Mouse (Mus musculus): ENCODE measurements around the gene Dsp. TPM values are rescaled to one million over a fixed set of nuclear protein-coding genes. Genes with fewer than 3 reads are reported as not detected.

Dsp gene
- total RNA-seq (2012; rRNA removed) (0.17 and 0.21 TPM in 2 replicates), total RNA-seq (2014; rRNA removed) (not detected in 2 replicates), polyA plus RNA-seq (2012; ENCODE audit: insufficient read length, low read depth) (0.04 TPM in 1 of 2 replicates, not detected in the other)

DNA sequence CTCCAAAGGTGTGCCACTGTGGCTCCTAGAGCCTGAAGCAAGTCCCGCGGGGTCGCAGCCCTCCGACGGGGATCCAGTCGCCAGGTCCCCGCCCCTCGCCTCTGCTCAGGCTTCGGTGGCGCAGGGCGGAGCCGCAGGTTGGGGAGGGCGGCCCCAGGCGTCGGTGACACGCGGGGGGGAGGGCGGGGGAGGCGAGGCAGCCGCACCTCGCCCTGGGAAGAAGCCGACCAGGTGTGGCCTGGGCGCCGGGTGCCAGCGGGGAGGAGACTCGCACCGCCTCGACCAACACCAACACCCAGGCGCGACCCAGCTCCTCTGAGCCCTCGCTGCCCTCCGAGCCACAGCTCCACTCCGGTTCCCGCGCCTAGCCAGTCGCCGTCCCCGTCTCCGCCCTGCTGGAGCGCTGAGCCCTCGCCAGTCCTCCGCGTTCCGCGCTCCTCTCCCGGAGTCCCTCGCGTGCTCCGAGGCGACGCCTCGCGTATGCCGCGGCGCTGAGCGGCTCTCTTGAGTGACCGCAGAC lies at the start of gene Dsp:
Dsp (plus strand) TSS at position 226 of the 520 bp plus-strand sequence.
- H3K9ac ChIP-seq (ENCODE audit: insufficient read depth, low read depth), result no peak within 1 kb of the TSS
- no peaks in the 10 kb centered on the region for H3K79me2 ChIP-seq (replicated peaks; ENCODE audit: control insufficient read depth, extremely low read depth, insufficient read depth, poor library complexity, severe bottlenecking)
- H3K4me1 ChIP-seq (ENCODE audit: control insufficient read depth in 1 of 2, insufficient read depth in 2 of 2), result peaks cover 4 to 7% of the 10 kb centered on the region in 2 experiments; a peak in 3 of 4 replicates
- no peak within 1 kb of the TSS for H3K27ac ChIP-seq (ENCODE audit: insufficient read depth, low read depth)
- no peak within 1 kb of the TSS for H3K4me2 ChIP-seq (ENCODE audit: insufficient read depth, low read depth, poor library complexity, severe bottlenecking)
- TF ChIP-seq ZKSCAN1 (IDR thresholded peaks at IDR 0.05; ENCODE audit: borderline replicate concordance, low read depth, low read length) (no peak), POLR2A (IDR thresholded peaks at IDR 0.05; ENCODE audit: low read depth, low read length) (no peak), NRF1 (IDR thresholded peaks at IDR 0.05; ENCODE audit: low read depth, low read length) (no peak), SIN3A (IDR thresholded peaks at IDR 0.05; ENCODE audit: low read length) (no peak), BHLHE40 (IDR thresholded peaks at IDR 0.05; ENCODE audit: low read depth, low read length) (no peak), POLR2AphosphoS2 (IDR thresholded peaks at IDR 0.05; ENCODE audit: low read depth, low read length) (no peak), IRF4 (IDR thresholded peaks at IDR 0.05; ENCODE audit: low read depth, low read length) (no peak), ELF1 (IDR thresholded peaks at IDR 0.05; ENCODE audit: low read depth, low read length) (no peak), TCF12 (IDR thresholded peaks at IDR 0.05; ENCODE audit: low read depth, low read length) (no peak), MXI1 (IDR thresholded peaks at IDR 0.05; ENCODE audit: low read depth, low read length) (no peak), USF1 (IDR thresholded peaks at IDR 0.05; ENCODE audit: low read depth, low read length) (no peak), PAX5 (IDR thresholded peaks at IDR 0.05; ENCODE audit: low read length) (no peak), E2F4 (IDR thresholded peaks at IDR 0.05; ENCODE audit: insufficient replicate concordance, low read depth, low read length) (no peak), NELFE (IDR thresholded peaks at IDR 0.05; ENCODE audit: low read depth, low read length) (no peak), ZNF384 (IDR thresholded peaks at IDR 0.05; ENCODE audit: low read depth, low read length) (no peak), MYC (IDR thresholded peaks at IDR 0.05; ENCODE audit: low read depth, low read length) (no peak)
- in situ Hi-C loops (cut with MboI; ENCODE audit: low pct_ligation_motif_present, low pct_unique_long_range_greater_than_20kb, low sequenced_read_pairs) (no loop called here), dilution Hi-C loops (cut with MboI; ENCODE audit: extremely low pct_ligation_motif_present, extremely low pct_unique_long_range_greater_than_20kb, low sequenced_read_pairs) (no loop called here)
- no peaks in the 10 kb centered on the region for H3K27me3 ChIP-seq (replicated peaks)
- peaks cover 15% of the 10 kb centered on the region for H3K9me3 ChIP-seq (replicated peaks; ENCODE audit: low read length)
- no peak within 1 kb of the TSS for H3K4me3 ChIP-seq (replicated peaks in 1 of 3; ENCODE audit: low read depth in 2 of 3, low read length in 2 of 3, poor library complexity in 1 of 3)
- no peaks in the 10 kb centered on the region for H3K36me3 ChIP-seq (replicated peaks in 1 of 2; ENCODE audit: control insufficient read depth in 1 of 2, insufficient read depth in 1 of 2, low read length in 1 of 2)
- DNase-seq (ENCODE audit: extremely low read depth), result no peak

DNA sequence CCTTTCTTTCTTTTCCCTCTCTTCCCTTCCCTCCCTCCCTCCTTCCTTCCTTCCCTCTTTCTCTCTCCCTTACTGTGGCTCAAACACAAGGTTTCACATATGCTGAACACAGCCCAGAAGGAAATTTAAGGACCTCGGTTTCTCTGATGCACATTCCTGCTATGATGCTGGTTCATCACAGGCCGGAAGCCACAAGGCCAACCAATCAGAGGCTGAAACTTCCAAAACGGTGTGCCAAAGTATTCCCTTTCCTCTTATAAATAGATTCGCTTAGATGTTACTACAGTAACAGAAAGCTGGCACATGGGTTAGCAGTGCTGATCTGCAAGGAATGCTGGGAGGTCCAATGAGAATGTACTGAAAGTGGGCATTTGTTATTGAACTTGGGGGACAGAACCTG lies 47.7 kb upstream of the Dsp start:
- no peak for TF ChIP-seq ZMIZ1 (IDR thresholded peaks at IDR 0.05; ENCODE audit: low read depth, low read length)
- TF ChIP-seq MAX (IDR thresholded peaks at IDR 0.05; ENCODE audit: low read length), result no peak
- no peak for TF ChIP-seq MXI1 (IDR thresholded peaks at IDR 0.05; ENCODE audit: low read depth, low read length)
- TF ChIP-seq TCF12 (IDR thresholded peaks at IDR 0.05; ENCODE audit: low read depth, low read length), result no peak
- no peak for TF ChIP-seq CTCF (conservative IDR thresholded peaks at IDR 0.05 in 1 of 2, IDR thresholded peaks at IDR 0.05 in 1 of 2; ENCODE audit: low read depth in 2 of 2, low read length in 2 of 2)
- no peak for TF ChIP-seq RAD21 (IDR thresholded peaks at IDR 0.05; ENCODE audit: low read depth, low read length)
- no peak for TF ChIP-seq ZNF384 (IDR thresholded peaks at IDR 0.05; ENCODE audit: low read depth, low read length)
- TF ChIP-seq NRF1 (IDR thresholded peaks at IDR 0.05; ENCODE audit: low read depth, low read length), result no peak
- no peak for TF ChIP-seq RCOR1 (conservative IDR thresholded peaks at IDR 0.05; ENCODE audit: low read depth, low read length)
- TF ChIP-seq E2F4 (IDR thresholded peaks at IDR 0.05; ENCODE audit: insufficient replicate concordance, low read depth, low read length), result no peak
- no peak for TF ChIP-seq NELFE (IDR thresholded peaks at IDR 0.05; ENCODE audit: low read depth, low read length)
- no peak for TF ChIP-seq JUN (IDR thresholded peaks at IDR 0.05; ENCODE audit: insufficient read depth, low read depth, low read length)
- TF ChIP-seq POLR2A (IDR thresholded peaks at IDR 0.05; ENCODE audit: low read depth, low read length), result no peak
- no peak for TF ChIP-seq SIN3A (IDR thresholded peaks at IDR 0.05; ENCODE audit: low read length)
- no peak for DNase-seq (ENCODE audit: extremely low read depth)

More for the DNA sequence above, 47.7 kb upstream of the Dsp start:
- Histone ChIP-seq H3K9ac (ENCODE audit: insufficient read depth, low read depth) (no peak overlapping the region), H3K4me1 (ENCODE audit: control insufficient read depth in 1 of 2, insufficient read depth in 2 of 2) (no peaks in the 10 kb centered on the region), H3K9me3 (replicated peaks; ENCODE audit: low read length) (no peaks in the 10 kb centered on the region), H3K79me2 (replicated peaks; ENCODE audit: control insufficient read depth, extremely low read depth, insufficient read depth, poor library complexity, severe bottlenecking) (no peaks in the 10 kb centered on the region), H3K27ac (ENCODE audit: insufficient read depth, low read depth) (no peak overlapping the region), H3K4me2 (ENCODE audit: insufficient read depth, low read depth, poor library complexity, severe bottlenecking) (no peak overlapping the region), H3K4me3 (replicated peaks in 1 of 3; ENCODE audit: low read depth in 2 of 3, low read length in 2 of 3, poor library complexity in 1 of 3) (no peak overlapping the region), H3K27me3 (replicated peaks) (no peaks in the 10 kb centered on the region), H3K36me3 (replicated peaks in 1 of 2; ENCODE audit: control insufficient read depth in 1 of 2, insufficient read depth in 1 of 2, low read length in 1 of 2) (no peaks in the 10 kb centered on the region)
- dilution Hi-C loops (cut with MboI; ENCODE audit: extremely low pct_ligation_motif_present, extremely low pct_unique_long_range_greater_than_20kb, low sequenced_read_pairs), result no loop called here
- in situ Hi-C loops (cut with MboI; ENCODE audit: low pct_ligation_motif_present, low pct_unique_long_range_greater_than_20kb, low sequenced_read_pairs), result no loop called here

All from CH12.LX (cell line).